Mouse (Mus musculus) right cerebral cortex, postnatal 10 days (tissue): ENCODE data around the gene Peak1.

Experiments used
- DNase-seq, 2 experiments: peaks; one replicate each; pipeline ENCODE4 v3.0.0; 2021; ENCODE audit warnings: low spot score in 2 of 2

The Peak1 gene

GRCm38 (mm10) chr9:56415935-56416607, 1.8 kb downstream of the Peak1 start:
- DNase-seq, result no peak

DNA sequence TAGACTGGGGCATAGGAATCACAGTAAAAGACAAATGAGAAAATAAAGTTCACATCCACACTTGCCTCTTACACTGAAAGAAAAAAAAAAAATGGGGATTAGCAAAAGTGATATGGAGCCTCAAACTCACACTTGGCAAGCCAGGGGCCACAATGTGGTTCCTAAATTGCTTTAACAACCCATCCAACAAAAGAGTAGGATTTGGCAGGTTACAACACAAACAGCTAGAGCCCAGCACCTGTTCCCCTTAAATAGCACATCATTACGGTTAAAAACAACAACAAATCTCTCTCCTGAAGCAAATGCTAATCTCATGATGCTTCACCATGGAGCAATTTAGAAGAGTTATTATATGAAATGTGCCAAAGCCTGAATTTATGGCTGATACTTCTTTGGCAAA, 2.5 kb downstream of the Peak1 start:
- DNase-seq, result no peak

GRCm38 (mm10) chr9:56414322-56414721, 3.5 kb downstream of the Peak1 start:
- no peak for DNase-seq

- no peak for DNase-seq
Measured at GRCm38 (mm10) chr9:56412716-56413115, 5.2 kb downstream of the Peak1 start.

- DNase-seq, result no peak
Measured at GRCm38 (mm10) chr9:56409928-56410327, 7.9 kb downstream of the Peak1 start.

- DNase-seq, result no peak
Measured at GRCm38 (mm10) chr9:56404619-56405018, 13.2 kb downstream of the Peak1 start.

DNA sequence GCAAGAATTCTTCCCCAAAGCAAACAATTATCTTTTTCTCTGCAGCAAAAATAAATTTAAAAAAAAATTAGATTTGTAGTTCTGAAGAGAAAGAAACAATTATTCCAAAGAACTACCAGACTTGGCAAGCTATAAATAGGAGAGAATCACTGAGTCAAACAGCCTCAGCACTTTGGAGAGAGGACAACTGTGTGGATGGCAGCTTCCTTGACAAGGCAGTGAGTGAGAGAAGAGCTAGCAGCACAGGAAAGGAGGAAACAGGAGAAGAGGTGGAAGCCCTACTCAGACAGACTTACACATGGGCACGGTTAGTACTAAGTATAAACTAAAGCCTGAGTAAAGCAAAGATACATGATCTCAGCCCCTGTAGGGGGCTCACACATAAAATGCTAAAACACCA, 21.6 kb downstream of the Peak1 start:
- no peak for DNase-seq

- no peak for DNase-seq
Measured at GRCm38 (mm10) chr9:56392857-56393256, 25.0 kb downstream of the Peak1 start.

DNA sequence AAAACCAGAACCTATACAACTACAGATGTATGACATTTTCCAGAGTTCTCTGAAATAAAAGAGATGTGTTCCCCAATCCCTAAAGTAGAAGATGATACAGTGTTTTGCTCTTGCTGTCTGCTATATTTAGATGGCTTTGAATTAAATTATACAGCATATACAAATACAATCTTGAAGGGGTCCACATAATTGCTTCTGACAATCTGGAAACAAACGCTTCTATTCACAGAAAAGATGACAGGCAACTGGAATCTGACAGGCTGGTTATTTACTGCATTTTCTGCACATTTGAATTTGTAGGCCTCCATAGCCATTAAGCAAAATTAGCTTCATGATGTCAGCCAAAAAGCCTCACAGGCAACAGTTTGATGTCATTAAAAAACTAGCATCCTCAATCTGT, 35.1 kb downstream of the Peak1 start:
- no peak for DNase-seq

- DNase-seq, result no peak
Measured at GRCm38 (mm10) chr9:56374401-56374800, 43.5 kb downstream of the Peak1 start.

DNA sequence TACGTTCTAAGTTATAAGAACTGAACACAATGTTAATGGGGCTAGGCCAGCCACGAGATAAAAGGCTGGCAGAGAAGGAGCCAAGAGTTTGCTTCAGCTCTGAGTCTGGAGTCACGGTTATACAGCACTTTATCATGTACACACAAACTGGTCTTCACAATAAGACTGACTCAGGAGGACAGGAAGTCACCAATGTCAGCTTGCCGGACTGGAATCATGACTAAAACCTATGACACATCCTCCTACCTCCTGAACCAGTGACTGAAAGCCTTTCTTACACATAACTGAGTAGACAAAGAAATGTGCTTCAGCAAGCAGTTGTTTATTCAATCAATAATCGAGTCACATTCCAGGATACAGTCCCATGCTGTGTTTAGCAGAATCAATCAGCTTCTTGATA, 47.2 kb downstream of the Peak1 start:
- no peak for DNase-seq

DNA sequence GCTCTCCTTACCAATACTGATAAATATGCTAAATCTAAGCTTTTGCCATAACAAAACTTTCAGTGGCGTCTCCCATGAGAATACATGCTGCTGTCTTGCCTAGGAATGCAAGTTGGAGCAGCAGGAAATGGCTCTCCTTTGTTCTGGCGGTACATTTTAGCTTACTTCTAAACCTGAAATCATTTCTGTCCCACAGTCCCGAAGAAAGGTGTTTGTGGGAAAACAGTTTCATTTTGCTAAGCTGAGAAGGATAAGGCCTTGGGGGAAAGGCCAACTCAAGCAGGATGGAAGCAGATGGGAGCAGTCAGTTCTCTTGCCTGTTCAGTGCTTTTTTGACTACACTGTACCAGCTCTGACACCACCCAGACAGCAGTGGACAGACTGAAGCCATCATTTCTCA, 49.1 kb downstream of the Peak1 start:
- no peak for DNase-seq

GRCm38 (mm10) chr9:56363306-56363705, 54.6 kb downstream of the Peak1 start:
- no peak for DNase-seq

DNA sequence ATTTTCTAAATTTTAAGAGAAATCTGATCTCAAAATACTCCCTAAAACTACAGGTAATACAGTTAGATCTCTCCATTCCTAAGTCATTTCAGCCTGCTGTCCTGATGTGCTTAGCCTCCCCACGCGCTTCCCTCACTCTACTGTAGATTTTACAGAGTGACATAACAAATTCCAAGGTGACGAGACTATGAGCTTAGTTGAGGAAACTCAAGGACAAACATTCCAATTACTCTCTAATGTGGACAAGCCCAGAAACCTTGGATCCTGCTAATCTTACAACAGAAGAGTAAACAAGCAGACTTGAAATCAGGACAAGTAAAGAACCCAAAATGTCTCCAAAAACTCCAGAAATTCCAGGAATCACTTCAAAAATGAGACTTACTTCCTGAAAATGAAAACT, 58.6 kb downstream of the Peak1 start:
- DNase-seq, result no peak

DNA sequence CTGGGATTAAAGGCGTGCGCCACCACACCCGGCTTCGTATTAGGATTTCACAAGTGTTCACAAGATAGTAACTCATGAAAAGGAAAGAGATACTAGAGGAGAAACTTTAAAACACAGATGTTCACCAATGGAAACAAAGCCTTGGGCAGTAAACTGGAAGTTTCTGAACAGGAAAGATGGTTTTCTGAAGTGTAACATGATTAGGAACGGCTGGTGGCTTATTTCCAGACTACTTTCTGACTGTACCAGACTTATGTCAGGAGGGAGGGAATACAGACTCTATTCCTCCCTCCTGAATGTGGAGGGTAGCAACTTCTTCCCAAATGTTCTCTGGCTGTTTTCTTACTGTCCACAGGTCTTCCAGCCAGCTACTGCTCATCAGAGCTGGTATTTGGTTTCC, 62.7 kb downstream of the Peak1 start:
- DNase-seq, result no peak

DNA sequence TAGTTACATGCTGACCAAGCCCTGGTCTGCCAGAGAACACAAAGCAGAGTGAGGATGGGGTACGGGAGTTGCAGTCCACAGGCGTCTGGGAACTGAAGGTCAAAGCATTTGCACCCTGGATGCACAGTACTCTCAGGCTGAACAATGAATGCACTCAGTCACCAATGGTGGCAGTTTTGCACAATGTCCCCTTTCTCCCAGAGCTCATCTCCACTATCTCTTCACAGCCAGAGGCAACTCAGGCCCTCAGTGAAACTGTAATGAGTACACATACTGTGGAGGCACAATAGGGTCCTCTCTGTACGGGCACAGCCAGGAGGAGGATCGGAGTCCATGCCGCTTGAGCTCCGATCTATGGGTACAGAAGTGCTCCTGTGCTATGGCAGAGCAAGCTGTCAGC, 71.5 kb downstream of the Peak1 start:
- peak; percentile 25 to 29 for DNase-seq

- no peak for DNase-seq
Measured at GRCm38 (mm10) chr9:56339426-56340195, 78.3 kb downstream of the Peak1 start.

- DNase-seq, result no peak
Measured at GRCm38 (mm10) chr9:56334363-56334762, 83.5 kb downstream of the Peak1 start.

GRCm38 (mm10) chr9:56332774-56333173, 85.1 kb downstream of the Peak1 start:
- DNase-seq, result no peak

- no peak for DNase-seq
Measured at GRCm38 (mm10) chr9:56326511-56327005, 91.3 kb downstream of the Peak1 start.

- DNase-seq, result no peak
Measured at GRCm38 (mm10) chr9:56325725-56326124, 92.1 kb downstream of the Peak1 start.

GRCm38 (mm10) chr9:56324576-56325355, 93.1 kb downstream of the Peak1 start:
- DNase-seq, result peak in 1 of 2 experiments; percentile 29
